Mouse (Mus musculus) retina, postnatal 7 days (tissue): ENCODE measurements at regions not wholly inside any gene's neighbourhood (a gene's known extent, or its start where the extent isn't known, plus 50 kb on each side); places are given as distances from the start of the nearest gene placed in this dataset.

ENCODE experiments used
- DNase-seq: peaks from one replicate; pipeline ENCODE4 v3.0.0-alpha.2; 2012; ENCODE audit warnings: low read depth, low spot score

DNA sequence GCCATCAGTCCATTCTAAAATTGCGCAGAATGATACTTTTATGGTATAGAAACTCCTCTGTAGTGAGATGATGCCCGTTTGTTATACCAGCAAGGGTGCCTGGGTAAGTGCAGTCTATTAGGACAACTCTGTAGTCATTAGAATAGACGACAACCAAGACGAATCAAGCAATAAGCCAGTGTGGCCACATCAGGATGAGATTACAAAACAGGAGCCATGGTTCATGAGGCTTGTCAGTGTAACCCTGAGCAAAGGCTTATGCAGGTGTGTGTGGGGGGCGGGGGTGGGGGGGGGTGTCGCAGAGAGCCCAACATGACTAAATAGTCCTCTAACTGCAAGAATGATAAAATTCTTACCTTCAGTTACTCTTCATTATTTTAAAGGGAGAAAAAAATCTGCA lies 243.5 kb downstream of the Cd83 start:
- DNase-seq: no peak

DNA sequence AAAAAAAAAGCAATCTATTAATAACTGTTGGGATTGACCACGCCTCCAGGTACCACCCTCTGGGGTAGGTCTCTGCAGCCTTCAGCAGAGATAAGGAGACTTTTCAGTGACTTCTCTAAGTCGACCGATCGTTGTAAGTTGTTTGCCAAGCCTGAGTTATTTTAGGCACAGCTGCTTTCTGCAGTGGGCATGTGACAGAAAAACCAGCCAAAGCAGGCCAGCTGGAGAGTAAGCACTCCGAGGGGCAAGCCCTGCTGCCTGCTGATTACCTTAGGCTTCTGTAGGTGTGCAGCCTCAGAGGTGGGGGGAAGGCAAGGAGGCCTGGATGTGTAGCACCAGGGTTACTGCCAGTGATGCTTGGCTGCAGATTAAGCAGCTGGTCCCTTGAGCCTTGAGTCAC lies 246.0 kb downstream of the Cd83 start:
- DNase-seq: no peak

DNA sequence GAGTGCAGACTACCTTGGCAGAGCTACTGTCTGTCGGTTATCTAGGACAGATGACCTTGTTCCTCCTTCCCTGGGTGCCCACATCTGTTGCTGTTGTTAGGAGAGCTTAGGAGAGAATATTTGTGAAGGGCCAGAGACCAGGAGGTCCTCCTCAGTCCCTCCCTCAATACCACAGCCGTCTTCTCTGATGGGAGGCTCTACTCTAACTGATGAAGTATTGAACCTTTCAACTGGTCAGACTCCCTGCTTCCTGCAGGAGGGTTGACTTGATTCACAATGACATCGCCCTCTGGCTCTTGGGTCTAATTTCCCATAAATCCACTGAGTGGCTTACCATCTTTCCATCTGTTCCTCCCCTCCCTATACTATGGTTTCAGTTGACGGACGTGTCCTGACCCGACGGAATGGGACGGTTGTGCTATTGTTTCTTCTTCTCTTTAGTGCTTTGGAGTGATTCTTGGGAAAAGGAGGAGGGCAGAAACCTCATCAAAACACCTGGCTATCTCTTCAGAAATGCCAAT lies 253.3 kb downstream of the Cd83 start:
- no peak for DNase-seq

GRCm38 (mm10) chr13:44038322-44038721 lies 253.7 kb downstream of the Cd83 start:
- DNase-seq: no peak

DNA sequence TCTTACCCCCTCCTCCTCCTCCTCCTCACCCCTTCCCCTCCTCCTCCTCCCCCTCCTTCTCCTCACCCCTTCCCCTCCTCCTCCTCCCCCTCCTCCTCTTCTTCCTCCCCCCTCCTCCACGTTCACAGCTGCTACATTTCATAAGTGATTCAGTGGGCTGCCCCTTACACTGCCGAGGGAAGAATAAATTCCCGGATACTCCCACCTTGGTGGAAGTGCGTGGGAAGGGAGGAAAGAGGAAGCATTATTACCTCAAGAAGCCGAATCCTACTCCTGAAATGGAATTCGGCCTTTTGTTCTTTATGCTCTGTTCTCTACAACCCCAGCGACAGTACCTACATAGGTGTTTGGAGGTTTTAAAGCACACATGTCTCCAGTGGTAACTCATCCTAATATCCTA lies 256.1 kb downstream of the Cd83 start:
- DNase-seq: no peak

GRCm38 (mm10) chr13:44042730-44043493 lies 258.3 kb downstream of the Cd83 start:
- no peak for DNase-seq

- DNase-seq: no peak
Measured at GRCm38 (mm10) chr13:44043494-44043885, 258.9 kb downstream of the Cd83 start.

DNA sequence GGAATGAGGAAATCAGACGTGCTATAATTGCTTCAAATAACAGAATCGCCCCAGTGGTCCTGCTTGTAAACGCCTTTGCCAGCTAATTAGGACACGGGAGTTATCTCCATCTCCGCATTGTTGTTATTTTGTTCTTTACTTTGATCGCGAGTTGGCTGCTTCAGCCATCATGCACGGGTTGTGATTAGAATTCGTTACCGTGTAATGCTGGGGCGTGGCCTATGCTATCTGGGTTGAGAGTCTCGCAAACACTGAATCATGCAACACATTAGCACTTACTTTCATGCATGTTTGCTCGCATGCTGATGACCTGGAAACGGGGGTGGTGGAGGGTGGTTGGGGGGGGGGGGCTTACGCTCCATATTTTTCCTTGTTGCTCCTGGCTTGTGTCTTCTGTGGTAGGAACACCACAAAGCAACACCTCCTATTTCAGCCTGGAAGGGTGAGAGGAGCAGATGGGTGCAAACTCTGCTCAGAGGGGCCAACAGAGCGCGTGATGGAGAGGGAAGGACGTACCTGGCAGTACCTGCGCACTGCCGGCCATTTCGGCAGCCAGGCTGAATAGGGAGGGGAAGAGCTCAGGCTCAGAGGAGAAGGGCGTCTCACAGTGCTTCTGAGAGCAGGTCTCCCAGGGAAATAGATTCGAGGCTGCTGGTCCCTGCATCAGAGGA lies 260.1 kb downstream of the Cd83 start:
- DNase-seq: no peak

DNA sequence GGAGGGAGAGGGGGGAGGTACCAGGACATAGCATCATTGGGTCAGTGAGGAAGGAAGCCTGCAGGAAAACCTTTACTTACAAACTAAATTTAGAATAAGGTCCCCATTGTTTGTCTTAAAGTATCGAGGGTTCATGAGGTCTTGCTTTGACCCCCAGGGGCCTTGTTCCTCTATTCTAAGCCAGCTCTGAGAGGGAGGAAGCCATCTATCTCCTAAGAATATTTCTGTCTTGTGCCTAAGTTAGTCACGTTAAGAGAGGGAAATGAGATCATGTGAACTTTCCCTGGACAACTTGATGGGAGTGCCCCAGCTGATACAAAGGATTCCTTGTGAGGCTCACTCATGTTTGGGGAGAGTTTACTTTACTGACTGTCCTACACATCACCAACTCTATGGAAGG lies 261.9 kb downstream of the Cd83 start:
- DNase-seq: no peak

GRCm38 (mm10) chr13:44054157-44054556 lies 269.6 kb downstream of the Cd83 start:
- DNase-seq: no peak

DNA sequence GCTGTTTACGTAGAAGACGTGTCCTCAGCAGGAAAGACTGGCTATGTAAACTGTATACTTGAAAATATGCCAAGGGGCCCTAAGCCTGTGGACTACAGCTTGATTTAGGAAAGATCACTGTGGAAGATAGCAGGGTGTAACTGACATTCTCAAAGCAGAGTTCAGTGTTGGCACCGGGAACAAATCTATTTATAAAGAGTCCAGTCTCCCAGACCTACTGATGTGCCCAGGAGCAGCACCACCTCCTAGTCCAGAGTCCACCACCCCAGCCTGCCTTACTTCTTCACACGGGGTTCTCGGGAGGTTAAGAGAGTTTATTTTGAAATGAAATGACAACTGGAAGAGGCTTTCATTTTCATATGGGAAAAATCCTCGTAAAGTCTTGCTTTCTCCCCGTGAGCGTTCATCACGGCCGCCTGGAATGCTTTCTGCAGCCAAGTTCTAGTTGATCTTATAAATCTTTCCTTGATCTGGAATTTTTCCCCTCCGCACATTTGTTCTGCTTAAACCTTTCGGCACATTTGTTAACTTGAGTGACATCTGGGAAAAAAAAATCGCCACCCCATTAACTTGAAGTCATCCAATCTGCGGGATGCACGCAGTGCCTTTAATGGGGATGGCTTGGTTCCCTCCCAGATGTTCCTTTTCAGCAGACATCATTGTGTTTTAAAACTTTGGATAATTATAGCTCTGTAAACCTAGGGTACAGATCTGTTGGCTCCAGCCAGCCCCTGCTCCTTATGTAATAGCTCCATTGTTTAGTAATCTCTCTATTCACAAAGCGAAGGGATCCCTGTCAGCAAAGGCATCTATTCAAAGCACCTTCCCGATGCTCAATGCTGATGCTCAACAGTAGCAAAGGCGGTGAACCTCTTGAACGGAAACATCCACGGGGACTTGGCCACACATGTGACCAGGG lies 271.3 kb downstream of the Cd83 start:
- DNase-seq: no peak

DNA sequence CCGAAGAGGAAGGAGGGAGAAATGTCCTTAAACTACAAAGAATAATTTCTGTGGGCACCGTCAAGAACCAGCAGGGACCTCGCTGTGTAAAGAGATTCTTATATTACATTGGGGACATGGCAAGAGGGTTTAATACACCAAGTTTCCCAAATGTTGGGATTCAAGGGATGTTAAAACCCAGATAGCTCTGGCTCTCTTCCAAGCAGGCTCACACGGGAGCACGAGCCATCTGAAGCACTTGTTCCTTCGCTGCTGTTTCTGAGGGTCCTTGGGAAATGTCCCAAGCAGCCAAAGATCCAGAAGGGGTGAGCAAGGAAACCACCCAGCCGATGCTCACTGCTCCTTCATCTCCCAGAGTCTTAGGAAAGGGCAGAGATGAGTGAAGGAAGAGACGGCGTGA lies 272.1 kb downstream of the Cd83 start:
- DNase-seq: no peak

DNA sequence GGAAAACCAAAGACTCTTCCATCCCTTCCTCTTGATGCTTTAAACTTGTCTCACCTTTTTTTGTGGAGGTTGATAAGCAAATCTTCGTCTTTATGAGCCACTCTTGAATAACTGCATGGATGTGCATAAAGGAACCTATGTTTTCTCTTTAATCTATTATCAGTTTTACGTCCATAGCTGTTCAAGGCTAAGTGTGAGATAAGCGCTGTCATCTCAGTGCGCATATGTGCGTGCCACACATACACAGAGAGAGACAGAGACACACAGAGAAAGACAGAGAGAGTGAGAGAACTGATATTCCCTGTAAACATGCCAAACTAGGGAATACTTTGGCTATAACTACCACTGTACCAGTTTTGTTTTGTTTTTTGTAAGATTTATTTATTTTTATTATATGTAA lies 273.0 kb downstream of the Cd83 start:
- DNase-seq: no peak

DNA sequence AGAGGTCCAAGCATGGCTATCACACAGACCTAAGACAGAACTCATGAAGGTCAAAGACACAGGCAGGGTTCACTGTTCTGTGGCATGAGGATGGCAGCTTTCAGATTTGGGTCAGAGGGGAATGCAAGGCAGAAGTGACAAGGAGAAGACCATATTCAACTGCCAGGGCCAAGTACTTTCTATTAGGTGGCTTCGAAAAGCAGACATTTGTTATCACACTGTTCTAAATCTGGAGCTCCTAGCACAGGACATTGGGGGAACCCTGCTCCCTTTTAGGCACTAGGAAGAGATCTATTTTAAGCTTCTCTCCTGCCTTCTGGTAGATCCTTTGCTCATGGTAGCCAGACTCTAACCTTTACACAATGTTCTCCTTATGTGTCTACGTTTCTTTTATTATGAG lies 273.7 kb downstream of the Cd83 start:
- no peak for DNase-seq

- DNase-seq: no peak
Measured at GRCm38 (mm10) chr13:44059436-44059835, 274.9 kb downstream of the Cd83 start.

DNA sequence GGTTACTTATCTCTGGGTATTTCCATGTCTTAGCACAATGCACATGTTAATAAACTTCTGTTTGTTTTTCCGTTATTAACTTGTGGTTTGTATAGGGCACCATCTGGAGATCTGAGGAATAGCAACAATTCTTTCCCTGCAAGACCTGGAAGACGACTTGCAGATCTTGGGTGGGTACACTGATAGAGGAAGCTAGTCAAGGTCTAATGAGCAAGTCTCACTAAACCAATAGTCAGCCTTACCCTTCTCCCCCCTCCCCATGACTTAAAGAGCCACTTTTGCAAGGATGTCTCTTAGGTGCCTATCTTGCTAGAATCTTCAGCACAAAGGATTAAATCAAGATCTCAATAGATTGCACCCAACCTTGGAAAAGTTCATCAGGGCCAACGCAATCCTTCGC lies 276.7 kb downstream of the Cd83 start:
- DNase-seq: no peak

- no peak for DNase-seq
Measured at GRCm38 (mm10) chr13:44061721-44062300, 277.2 kb downstream of the Cd83 start.

DNA sequence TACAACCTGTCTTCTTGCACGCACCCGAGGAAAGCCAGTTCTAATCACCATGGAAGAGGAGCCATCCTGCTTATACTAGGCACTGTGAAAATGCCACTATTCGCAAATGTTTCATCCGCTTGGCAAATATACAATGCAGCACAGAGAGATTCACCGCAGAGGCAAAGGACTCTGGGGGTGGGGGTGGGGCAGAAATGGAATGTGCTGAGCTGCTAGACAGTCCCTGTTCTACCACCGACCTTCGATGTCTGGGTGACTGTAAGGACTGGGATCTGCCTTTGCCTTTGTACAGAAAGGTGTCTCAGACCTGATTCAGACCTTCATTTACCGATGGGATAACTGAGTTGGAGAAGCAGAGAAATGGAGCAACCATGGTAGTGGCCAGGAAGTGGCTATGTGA lies 278.7 kb downstream of the Cd83 start:
- no peak for DNase-seq

- DNase-seq: no peak
Measured at GRCm38 (mm10) chr13:44064026-44064425, 279.5 kb downstream of the Cd83 start.

DNA sequence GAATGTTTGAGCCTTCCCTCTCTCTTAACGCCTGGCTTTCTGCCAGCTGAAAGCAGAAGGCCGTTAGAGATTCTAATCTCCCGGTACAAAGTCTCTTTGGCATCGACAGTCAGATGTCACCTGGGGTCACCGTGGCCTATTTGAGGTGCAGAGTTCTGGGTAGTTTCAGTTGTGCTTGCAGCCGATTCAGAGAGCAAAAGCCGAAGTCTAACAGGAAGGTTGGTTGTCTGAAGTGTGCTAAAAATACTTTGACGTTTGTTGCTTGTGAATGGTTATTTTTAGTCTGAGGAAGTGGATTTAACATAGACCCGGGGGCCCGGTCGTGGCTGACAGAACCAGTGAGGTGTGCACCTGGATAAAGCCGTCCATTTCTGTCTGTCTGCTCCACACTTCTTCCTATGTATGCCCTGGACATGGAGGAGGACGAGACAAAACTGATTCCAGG lies 281.2 kb downstream of the Cd83 start:
- no peak for DNase-seq

- no peak for DNase-seq
Measured at GRCm38 (mm10) chr13:44067244-44067643, 282.7 kb downstream of the Cd83 start.

DNA sequence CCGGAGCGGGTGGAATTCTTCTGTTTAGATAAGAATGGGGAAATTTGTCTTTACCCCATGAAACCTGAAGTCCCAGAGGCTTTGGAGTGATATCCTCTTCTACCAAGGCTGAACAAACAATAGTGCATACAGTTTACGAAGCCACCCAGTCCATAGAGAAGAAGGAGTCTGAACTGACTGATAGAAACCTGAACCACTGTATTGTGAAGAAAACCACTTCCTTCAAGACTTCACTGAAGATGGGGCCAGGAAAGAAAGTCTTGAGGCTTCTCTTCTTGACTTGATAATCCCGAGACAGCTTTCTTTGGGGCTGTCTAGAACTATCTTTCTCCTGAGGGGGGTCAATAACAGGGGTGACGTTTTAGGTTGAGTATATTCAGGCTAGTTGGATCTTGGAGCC lies 284.4 kb downstream of the Cd83 start:
- DNase-seq: no peak
